Mouse (Mus musculus) kidney, embryonic 16.5 days (tissue): ENCODE results near the gene 4930568D16Rik. TPM values are rescaled to one million over a fixed set of nuclear protein-coding genes. Genes with fewer than 3 reads are reported as not detected.

Experiments used
- ATAC-seq: fragments of 200-750 bp; cut with Nextera tagmentation; 2 replicates; pipeline ENCODE4 v1.8.0; 2017; ENCODE audit warnings: moderate TSS enrichment; ENCODE audit not compliant: low FRiP score, low TSS enrichment
- H3K27ac ChIP-seq: fragments of 300-500 bp; sonication (generic); 2 replicates; pipeline ENCODE4 v1.5.1; 2014; ENCODE audit warnings: low read length
- H3K27me3 ChIP-seq: fragments of 300-500 bp; sonication (generic); 2 replicates; pipeline ENCODE4 v1.6.1; 2014; ENCODE audit warnings: low read length, control low read depth, mixed read lengths; ENCODE audit not compliant: insufficient read depth
- H3K36me3 ChIP-seq: fragments of 300-500 bp; sonication (generic); 2 replicates; pipeline ENCODE4 v1.6.1; 2014; ENCODE audit warnings: low read length, control low read depth, mixed read lengths; ENCODE audit not compliant: insufficient read depth
- H3K4me1 ChIP-seq: fragments of 300-500 bp; sonication (generic); 2 replicates; pipeline ENCODE4 v1.6.1; 2014; ENCODE audit warnings: low read length, control low read depth, mixed read lengths; ENCODE audit not compliant: insufficient read depth
- H3K4me2 ChIP-seq: fragments of 300-500 bp; sonication (generic); replicated peaks from 2 replicates; pipeline ENCODE4 v1.6.1; 2014; ENCODE audit warnings: low read depth, low read length
- H3K4me3 ChIP-seq: fragments of 300-500 bp; sonication (generic); 2 replicates; pipeline ENCODE4 v1.5.1; 2014; ENCODE audit warnings: mild to moderate bottlenecking, low read length
- H3K9ac ChIP-seq: fragments of 300-500 bp; sonication (generic); replicated peaks from 2 replicates; pipeline ENCODE4 v1.6.1; 2014; ENCODE audit warnings: low read length
- H3K9me3 ChIP-seq: fragments of 300-500 bp; sonication (generic); 2 replicates; pipeline ENCODE4 v1.6.1; 2016; ENCODE audit warnings: low read length, control low read depth
- WGBS: fragments of 180-500 bp; shearing (Covaris S2); extraction: QIAGEN DNeasy Blood & Tissue Kit; methylation state at CpG from one replicate; pipeline ENCODE4 v1.1.7; 2014; 5-methylcytosine and 5-hydroxymethylcytosine counted together
- polyA plus RNA-seq: library from polyadenylated mRNA; unstranded; fragments of >200 nt; fragmentation: Nextera tagmentation; extraction: Ambion mirVana; gene quantifications from 2 replicates; pipeline ENCODE4 v1.2.1, GENCODE M21; 2015

Gene 4930568D16Rik
- polyA plus RNA-seq, 1 experiment from 2014 or later: not detected

GRCm38 (mm10) chr2:35314300-35314699 is 53.2 kb downstream of the 4930568D16Rik start:
- Histone ChIP-seq H3K9ac (no peak overlapping the region), H3K4me3 (no peak overlapping the region), H3K27me3 (no peaks in the 10 kb centered on the region), H3K27ac (no peak overlapping the region), H3K4me2 (no peak overlapping the region), H3K36me3 (no peaks in the 10 kb centered on the region), H3K4me1 (peaks cover 8% of the 10 kb centered on the region; the same call in 1 of the 2 replicates), H3K9me3 (no peaks in the 10 kb centered on the region)
- 47% methylated on average over 3 of the region's 3 CpGs for WGBS
- ATAC-seq: no peak

GRCm38 (mm10) chr2:35309906-35310493 is 57.5 kb downstream of the 4930568D16Rik start:
- no peak overlapping the region for H3K9ac ChIP-seq
- no peak for ATAC-seq
- no peak overlapping the region for H3K27ac ChIP-seq
- H3K27me3 ChIP-seq: no peaks in the 10 kb centered on the region
- WGBS: 86% methylated on average over 4 of the region's 4 CpGs
- no peak overlapping the region for H3K4me2 ChIP-seq
- no peaks in the 10 kb centered on the region for H3K36me3 ChIP-seq
- no peaks in the 10 kb centered on the region for H3K9me3 ChIP-seq
- H3K4me3 ChIP-seq: no peak overlapping the region
- H3K4me1 ChIP-seq: peaks cover 8% of the 10 kb centered on the region; the same call in 1 of the 2 replicates

- Histone ChIP-seq H3K27ac (no peak overlapping the region), H3K4me2 (no peak overlapping the region), H3K27me3 (no peaks in the 10 kb centered on the region), H3K36me3 (no peaks in the 10 kb centered on the region), H3K4me3 (no peak overlapping the region), H3K9me3 (no peaks in the 10 kb centered on the region), H3K9ac (no peak overlapping the region), H3K4me1 (no peaks in the 10 kb centered on the region)
- 33% methylated on average over 1 of the region's 1 CpGs for WGBS
- ATAC-seq: no peak
Measured at GRCm38 (mm10) chr2:35308166-35308565, 59.4 kb downstream of the 4930568D16Rik start.

Other genes with a start within 250 kb of the 4930568D16Rik start
- 309 and 365 TPM in 2 replicates for gene Rab14, start 166.6 kb downstream of the 4930568D16Rik start, polyA plus RNA-seq
- 149 and 165 TPM in 2 replicates for gene Gsn, start 111.3 kb downstream of the 4930568D16Rik start, polyA plus RNA-seq
- 36.9 and 40.4 TPM in 2 replicates for gene Stom, start 30.8 kb downstream of the 4930568D16Rik start, polyA plus RNA-seq
- gene 4930402F06Rik, start 29.4 kb upstream of the 4930568D16Rik start, polyA plus RNA-seq: not detected in 2 replicates
- gene Ggta1, start 95.5 kb upstream of the 4930568D16Rik start, polyA plus RNA-seq: 23.3 and 24.2 TPM in 2 replicates
- gene Dab2ip, start 190.5 kb upstream of the 4930568D16Rik start, polyA plus RNA-seq: 26.3 and 28.5 TPM in 2 replicates